Mouse (Mus musculus) megakaryocyte, adult 5-6 weeks (primary cell): ENCODE results near the gene Itpa. TPM values are rescaled to one million over a fixed set of nuclear protein-coding genes. Genes with fewer than 3 reads are reported as not detected.
A peak's percentile ranks its signal among the peaks of the same experiment; 100 is the strongest.

Experiments used
- ATAC-seq: 2 replicates; pipeline ENCODE4 v1.8.0; 2016; ENCODE audit warnings: mild to moderate bottlenecking, inconsistent platforms; ENCODE audit not compliant: poor library complexity, severe bottlenecking
- total RNA-seq, 2 experiments: library from RNA; stranded (forward) in 1 of 2; stranded (reverse) in 1 of 2; fragments of 153-499, 151-499 nt in 1 of 2; fragments of 221-1000, 200-1000 nt in 1 of 2; gene quantifications; 2 replicates each; pipeline versions ENCODE4 v1.2.3 to v1.2.4; 2015 to 2017

The Itpa gene
- total RNA-seq, 2 experiments from 2014 or later, result 30.3 to 48.5 TPM

GRCm38 (mm10) chr2:130724369-130724768 lies 57.0 kb downstream of the Itpa start:
- no peak for ATAC-seq

- no peak for ATAC-seq
Observed at GRCm38 (mm10) chr2:130727752-130728151, 60.3 kb downstream of the Itpa start.

- no peak for ATAC-seq
Observed at GRCm38 (mm10) chr2:130728906-130729585, 61.6 kb downstream of the Itpa start.

- ATAC-seq, result peak; percentile 98
Observed at GRCm38 (mm10) chr2:130730746-130731145, 63.3 kb downstream of the Itpa start.

Other genes with a start within 250 kb of the Itpa start
- 74.6 and 102 TPM in 2 replicates for gene Vps16, start 243.3 kb upstream of the Itpa start, total RNA-seq (2015)
- gene Vps16, start 243.3 kb upstream of the Itpa start, total RNA-seq (2017), result 96.7 and 99.6 TPM in 2 replicates
- 6.1 and 6.7 TPM in 2 replicates for gene Pced1a, start 242.9 kb upstream of the Itpa start, total RNA-seq (2015)
- 12.2 and 14.1 TPM in 2 replicates for gene Pced1a, start 242.9 kb upstream of the Itpa start, total RNA-seq (2017)
- gene Ptpra, start 217.3 kb upstream of the Itpa start, total RNA-seq (2015), result 59.3 and 60.3 TPM in 2 replicates
- 163 and 173 TPM in 2 replicates for gene Ptpra, start 217.3 kb upstream of the Itpa start, total RNA-seq (2017)
- gene Mrps26, start 103.9 kb upstream of the Itpa start, total RNA-seq (2015), result 39.5 and 42.2 TPM in 2 replicates
- 34.3 and 35.4 TPM in 2 replicates for gene Mrps26, start 103.9 kb upstream of the Itpa start, total RNA-seq (2017)
- gene Oxt, start 91.4 kb upstream of the Itpa start, total RNA-seq (2015), result not detected in 2 replicates
- gene Oxt, start 91.4 kb upstream of the Itpa start, total RNA-seq (2017), result not detected in 2 replicates
- not detected in 2 replicates for gene Avp, start 85.1 kb upstream of the Itpa start, total RNA-seq (2015)
- gene Avp, start 85.1 kb upstream of the Itpa start, total RNA-seq (2017), result not detected in 2 replicates
- gene Fastkd5, start 37.6 kb upstream of the Itpa start, total RNA-seq (2015), result 11.0 and 12.4 TPM in 2 replicates
- gene Fastkd5, start 37.6 kb upstream of the Itpa start, total RNA-seq (2017), result 11.9 and 12.4 TPM in 2 replicates
- 3.7 and 4.1 TPM in 2 replicates for gene Ubox5, start 37.6 kb upstream of the Itpa start, total RNA-seq (2015)
- 4.4 and 10.2 TPM in 2 replicates for gene Ubox5, start 37.6 kb upstream of the Itpa start, total RNA-seq (2017)
- 0.25 and 0.65 TPM in 2 replicates for gene Lzts3, start 24.8 kb upstream of the Itpa start, total RNA-seq (2015)
- 0.24 and 0.37 TPM in 2 replicates for gene Lzts3, start 24.8 kb upstream of the Itpa start, total RNA-seq (2017)
- 41.6 and 45.2 TPM in 2 replicates for gene Ddrgk1, start 3.0 kb upstream of the Itpa start, total RNA-seq (2015)
- gene Ddrgk1, start 3.0 kb upstream of the Itpa start, total RNA-seq (2017), result 51.3 and 64.6 TPM in 2 replicates
- 0.16 TPM in 1 of 2 replicates, not detected in the other for gene Slc4a11, start 29.9 kb downstream of the Itpa start, total RNA-seq (2015)
- not detected in 2 replicates for gene Slc4a11, start 29.9 kb downstream of the Itpa start, total RNA-seq (2017)
- 11.3 and 14.6 TPM in 2 replicates for gene 4930402H24Rik, start 238.8 kb downstream of the Itpa start, total RNA-seq (2015)
- 8.7 and 15.4 TPM in 2 replicates for gene 4930402H24Rik, start 238.8 kb downstream of the Itpa start, total RNA-seq (2017)
- gene Atrn, start 238.9 kb downstream of the Itpa start, total RNA-seq (2015), result 24.8 and 30.7 TPM in 2 replicates
- gene Atrn, start 238.9 kb downstream of the Itpa start, total RNA-seq (2017), result 23.1 and 26.5 TPM in 2 replicates